Mouse (Mus musculus): ENCODE measurements at regions not wholly inside any gene's neighbourhood (a gene's known extent, or its start where the extent isn't known, plus 50 kb on each side); places are given as distances from the start of the nearest gene placed in this dataset.

DNA sequence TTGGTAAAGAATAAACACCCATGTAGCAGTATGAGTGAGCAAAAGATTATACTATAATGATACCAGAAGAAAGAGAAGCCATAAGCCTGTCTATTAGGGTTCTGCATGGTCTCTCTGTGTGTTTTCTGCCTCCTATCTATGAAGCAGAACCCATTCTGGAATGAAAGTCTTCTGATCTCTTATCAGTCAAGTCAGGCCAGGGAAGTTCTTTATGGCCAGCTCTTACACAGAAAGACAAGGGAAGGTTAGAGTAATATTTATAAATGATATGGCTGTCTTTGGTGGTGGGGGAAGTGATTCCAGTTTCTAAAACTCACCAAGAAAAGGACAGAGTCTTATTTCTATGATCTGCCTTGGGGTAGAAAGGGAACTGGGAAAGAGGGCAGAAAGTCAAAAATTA is 182.0 kb upstream of the Speer2 start:
- no peak for TF ChIP-seq CTCF (IDR thresholded peaks at IDR 0.05; ENCODE audit: borderline replicate concordance, insufficient read depth, low read depth, low read length)
- no peak for TF ChIP-seq POLR2A (IDR thresholded peaks at IDR 0.05; ENCODE audit: borderline replicate concordance, insufficient read depth, low read length)
